Mouse (Mus musculus) heart, embryonic 11.5 days (tissue): Measurements from ENCODE around the gene Kntc1. TPM values are rescaled to one million over a fixed set of nuclear protein-coding genes. Genes with fewer than 3 reads are reported as not detected.
"Not testable (repeated sequence)": the region's sequence is repeated elsewhere in the genome, so short reads cannot be mapped to it uniquely, and the experiment has no call there.

Experiments used
- ATAC-seq: fragments of 200-750 bp; cut with Nextera tagmentation; replicated peaks from 2 replicates; pipeline ENCODE4 v1.8.0; 2017; ENCODE audit warnings: moderate library complexity; ENCODE audit not compliant: insufficient number of reproducible peaks, low FRiP score, low TSS enrichment
- H3K27ac ChIP-seq: fragments of 300-500 bp; sonication (generic); 2 replicates; pipeline ENCODE4 v1.5.1; 2014; ENCODE audit warnings: mild to moderate bottlenecking, low read depth, low read length
- H3K27me3 ChIP-seq: fragments of 300-500 bp; sonication (generic); 2 replicates; pipeline ENCODE4 v1.6.1; 2014; ENCODE audit warnings: mild to moderate bottlenecking, low read length, mixed read lengths; ENCODE audit not compliant: control insufficient read depth, insufficient read depth
- H3K36me3 ChIP-seq: fragments of 300-500 bp; sonication (generic); 2 replicates; pipeline ENCODE4 v1.6.1; 2014; ENCODE audit warnings: mild to moderate bottlenecking, low read length, moderate library complexity, mixed read lengths; ENCODE audit not compliant: control insufficient read depth, insufficient read depth
- H3K4me1 ChIP-seq: fragments of 300-500 bp; sonication (generic); 2 replicates; pipeline ENCODE4 v1.6.1; 2014; ENCODE audit warnings: low read length; ENCODE audit not compliant: control insufficient read depth, insufficient read depth
- H3K4me2 ChIP-seq: fragments of 300-500 bp; sonication (generic); 2 replicates; pipeline ENCODE4 v1.6.1; 2014; ENCODE audit warnings: mild to moderate bottlenecking, moderate library complexity
- H3K4me3 ChIP-seq: fragments of 300-500 bp; sonication (generic); 2 replicates; pipeline ENCODE4 v1.5.1; 2014; ENCODE audit warnings: low read depth, low read length
- H3K9ac ChIP-seq: fragments of 300-500 bp; sonication (generic); 2 replicates; pipeline ENCODE4 v1.6.1; 2014; ENCODE audit warnings: mild to moderate bottlenecking, low read depth, low read length, moderate library complexity
- H3K9me3 ChIP-seq: fragments of 300-500 bp; sonication (generic); replicated peaks from 2 replicates; pipeline ENCODE4 v1.6.1; 2016; ENCODE audit warnings: low read length; ENCODE audit not compliant: control insufficient read depth
- WGBS: fragments of 180-500 bp; shearing (Covaris S2); extraction: QIAGEN DNeasy Blood & Tissue Kit; methylation state at CpG from one replicate; pipeline ENCODE4 v1.1.7; 2014; ENCODE audit not compliant: insufficient replicate concordance; 5-methylcytosine and 5-hydroxymethylcytosine counted together
- polyA plus RNA-seq: library from polyadenylated mRNA; unstranded; fragments of >200 nt; fragmentation: Nextera tagmentation; extraction: Ambion mirVana; gene quantifications from 2 replicates; pipeline ENCODE4 v1.2.1, GENCODE M21; 2014

The Kntc1 gene
- polyA plus RNA-seq, 1 experiment from 2014 or later: 24.6 TPM

GRCm38 (mm10) chr5:123730981-123731380 is 18.5 kb upstream of the Kntc1 start:
- WGBS: 91% methylated on average over 2 of the region's 2 CpGs
- H3K4me3 ChIP-seq: no peak overlapping the region
- no peaks in the 10 kb centered on the region for H3K4me1 ChIP-seq
- no peak overlapping the region for H3K27ac ChIP-seq
- H3K9me3 ChIP-seq: no peaks in the 10 kb centered on the region
- no peaks in the 10 kb centered on the region for H3K27me3 ChIP-seq
- H3K36me3 ChIP-seq: peaks cover 47% of the 10 kb centered on the region
- no peak for ATAC-seq
- H3K4me2 ChIP-seq: no peak overlapping the region
- no peak overlapping the region for H3K9ac ChIP-seq

- Histone ChIP-seq H3K4me3 (no peak overlapping the region), H3K36me3 (peaks cover 20% of the 10 kb centered on the region), H3K27ac (no peak overlapping the region), H3K9ac (no peak overlapping the region), H3K4me2 (no peak overlapping the region), H3K9me3 (no peaks in the 10 kb centered on the region), H3K27me3 (no peaks in the 10 kb centered on the region), H3K4me1 (peaks cover 10% of the 10 kb centered on the region; the same call in 1 of the 2 replicates)
- ATAC-seq: no peak
- 87% methylated on average over 2 of the region's 2 CpGs for WGBS
These were observed 5.2 kb upstream of the Kntc1 start for GRCm38 (mm10) chr5:123744358-123744757.

- Histone ChIP-seq H3K9me3 (no peaks in the 10 kb centered on the region), H3K4me1 (peaks cover 10% of the 10 kb centered on the region; the same call in 1 of the 2 replicates), H3K27ac (peak overlapping the region; percentile 29; the same call in 1 of the 2 replicates), H3K4me2 (peak overlapping the region; percentile 93), H3K9ac (no peak overlapping the region), H3K4me3 (0 out of 2 replicates have a peak overlapping the region, but pooled peaks have one; percentile 9), H3K27me3 (no peaks in the 10 kb centered on the region), H3K36me3 (peaks cover 14% of the 10 kb centered on the region)
- no peak for ATAC-seq
These were observed 3.3 kb upstream of the Kntc1 start for GRCm38 (mm10) chr5:123746253-123746652.

GRCm38 (mm10) chr5:123747604-123748003 is 1.9 kb upstream of the Kntc1 start:
- ATAC-seq: no peak
- WGBS: 34% methylated on average over 7 of the region's 7 CpGs
- Histone ChIP-seq H3K36me3 (peaks cover 14% of the 10 kb centered on the region), H3K4me1 (peaks cover 10% of the 10 kb centered on the region; the same call in 1 of the 2 replicates), H3K27ac (no peak overlapping the region), H3K4me2 (peak overlapping the region; percentile 93), H3K27me3 (no peaks in the 10 kb centered on the region), H3K9me3 (no peaks in the 10 kb centered on the region), H3K4me3 (peak overlapping the region; percentile 64), H3K9ac (peak overlapping the region; percentile 29)

- peaks cover 10% of the 10 kb centered on the region; the same call in 1 of the 2 replicates for H3K4me1 ChIP-seq
- H3K9ac ChIP-seq: peak overlapping the region; percentile 96
- no peaks in the 10 kb centered on the region for H3K9me3 ChIP-seq
- H3K4me3 ChIP-seq: peak overlapping the region; percentile 64
- under 1% methylated on average over 18 of the region's 18 CpGs for WGBS
- H3K27me3 ChIP-seq: no peaks in the 10 kb centered on the region
- ATAC-seq: 0 out of 2 replicates have a peak, but pooled peaks have one; percentile 6
- H3K36me3 ChIP-seq: peaks cover 8% of the 10 kb centered on the region
- peak overlapping the region; percentile 99 for H3K27ac ChIP-seq
- peak overlapping the region; percentile 93 for H3K4me2 ChIP-seq
These were observed 1.0 kb upstream of the Kntc1 start for GRCm38 (mm10) chr5:123748339-123749064.

GRCm38 (mm10) chr5:123765506-123765905 is 16.0 kb downstream of the Kntc1 start:
- WGBS: 88% methylated on average over 11 of the region's 11 CpGs
- no peak overlapping the region for H3K27ac ChIP-seq
- ATAC-seq: no peak
- H3K27me3 ChIP-seq: no peaks in the 10 kb centered on the region
- H3K9me3 ChIP-seq: no peaks in the 10 kb centered on the region
- no peak overlapping the region for H3K4me2 ChIP-seq
- H3K4me1 ChIP-seq: no peaks in the 10 kb centered on the region
- no peak overlapping the region for H3K9ac ChIP-seq
- peaks cover 4% of the 10 kb centered on the region; the same call in 1 of the 2 replicates for H3K36me3 ChIP-seq
- H3K4me3 ChIP-seq: no peak overlapping the region

GRCm38 (mm10) chr5:123766455-123766854 is 16.9 kb downstream of the Kntc1 start:
- WGBS: 90% methylated on average over 11 of the region's 11 CpGs
- H3K9me3 ChIP-seq, H3K36me3 ChIP-seq, H3K27ac ChIP-seq, H3K27me3 ChIP-seq, H3K9ac ChIP-seq, H3K4me1 ChIP-seq, ATAC-seq, H3K4me3 ChIP-seq, H3K4me2 ChIP-seq: not testable (repeated sequence)

GRCm38 (mm10) chr5:123773441-123773840 is 23.9 kb downstream of the Kntc1 start:
- Histone ChIP-seq H3K9me3 (no peaks in the 10 kb centered on the region), H3K27ac (no peak overlapping the region), H3K4me1 (no peaks in the 10 kb centered on the region), H3K27me3 (no peaks in the 10 kb centered on the region), H3K9ac (no peak overlapping the region), H3K36me3 (peaks cover 6% of the 10 kb centered on the region; the same call in 1 of the 2 replicates), H3K4me2 (no peak overlapping the region), H3K4me3 (no peak overlapping the region)
- ATAC-seq: no peak
- WGBS: 91% methylated on average over 9 of the region's 9 CpGs

- peaks cover 17% of the 10 kb centered on the region for H3K36me3 ChIP-seq
These were observed 31.2 kb downstream of the Kntc1 start for GRCm38 (mm10) chr5:123780716-123781115.

More at GRCm38 (mm10) chr5:123780716-123781115, 31.2 kb downstream of the Kntc1 start:
- H3K4me3 ChIP-seq: no peak overlapping the region
- no peaks in the 10 kb centered on the region for H3K4me1 ChIP-seq
- H3K27ac ChIP-seq: no peak overlapping the region
- H3K27me3 ChIP-seq: no peaks in the 10 kb centered on the region
- H3K9me3 ChIP-seq: no peaks in the 10 kb centered on the region
- ATAC-seq: no peak
- no peak overlapping the region for H3K4me2 ChIP-seq
- WGBS: 89% methylated on average over 8 of the region's 8 CpGs
- no peak overlapping the region for H3K9ac ChIP-seq
